Mouse (Mus musculus) cerebellum, adult 2 months (tissue): ENCODE results near the gene Dnajc11. TPM values are rescaled to one million over a fixed set of nuclear protein-coding genes. Genes with fewer than 3 reads are reported as not detected.
A peak's percentile ranks its signal among the peaks of the same experiment; 100 is the strongest.

Source experiments
- DNase-seq, 2 experiments: peaks; one replicate each; pipeline ENCODE4 v3.0.0; 2021
- H3K27ac ChIP-seq: fragments of 200-500 bp; 2 replicates; pipeline ENCODE4 v1.5.1; 2012; ENCODE audit warnings: low read length, control low read depth, inconsistent platforms; ENCODE audit not compliant: insufficient read depth
- H3K27me3 ChIP-seq: fragments of 200-500 bp; 2 replicates; pipeline ENCODE4 v1.6.1; 2012; ENCODE audit warnings: inconsistent platforms, mild to moderate bottlenecking, low read length, moderate library complexity; ENCODE audit not compliant: control insufficient read depth, insufficient read depth
- H3K4me1 ChIP-seq: fragments of 200-500 bp; 2 replicates; pipeline ENCODE4 v1.6.1; 2011; ENCODE audit warnings: low read length; ENCODE audit not compliant: control insufficient read depth, insufficient read depth
- H3K4me3 ChIP-seq: fragments of 200-500 bp; replicated peaks from 2 replicates; pipeline ENCODE3; 2011; ENCODE audit warnings: mild to moderate bottlenecking, low read depth, low read length, control low read depth; ENCODE audit not compliant: insufficient read depth
- CTCF ChIP-seq: fragments of 200-500 bp; IDR thresholded peaks from 2 replicates; pipeline ENCODE4 v1.5.1; 2011; ENCODE audit warnings: low read depth, mild to moderate bottlenecking, control low read depth, low read length, moderate library complexity, borderline replicate concordance; ENCODE audit not compliant: insufficient read depth
- POLR2A ChIP-seq: fragments of 200-500 bp; IDR thresholded peaks from 2 replicates; pipeline ENCODE4 v1.6.1; 2011; ENCODE audit warnings: low read length, control low read depth, borderline replicate concordance; ENCODE audit not compliant: insufficient read depth
- WGBS: fragments of 180-500 bp; shearing (Covaris S2); methylation state at CpG from one replicate; pipeline ENCODE4 v1.1.7; 2018; 5-methylcytosine and 5-hydroxymethylcytosine counted together
- polyA plus RNA-seq: library from polyadenylated mRNA; depleted of rRNA; stranded (reverse); fragments of >200 nt; gene quantifications from 2 replicates; pipeline ENCODE4 v1.2.3, GENCODE M21; 2012

Gene Dnajc11
- polyA plus RNA-seq, 1 experiment: 77.0 TPM

GRCm38 (mm10) chr4:151968204-151968921, 34.9 kb downstream of the Dnajc11 start:
- H3K27ac ChIP-seq: no peak overlapping the region
- H3K4me3 ChIP-seq: no peak overlapping the region
- H3K4me1 ChIP-seq: no peaks in the 10 kb centered on the region
- H3K27me3 ChIP-seq: no peaks in the 10 kb centered on the region
- no peak for DNase-seq
- WGBS: 91% methylated on average over 26 of the region's 26 CpGs
- TF ChIP-seq POLR2A: no peak

- H3K4me1 ChIP-seq: no peaks in the 10 kb centered on the region; the same call in 1 of the 2 replicates
- DNase-seq: no peak
- TF ChIP-seq POLR2A: no peak
- peak; percentile 69 for TF ChIP-seq CTCF
- 49% methylated on average over 10 of the region's 10 CpGs for WGBS
- no peak overlapping the region for H3K4me3 ChIP-seq
- H3K27me3 ChIP-seq: no peaks in the 10 kb centered on the region
- H3K27ac ChIP-seq: no peak overlapping the region
These were observed 38.9 kb downstream of the Dnajc11 start for GRCm38 (mm10) chr4:151972221-151972967.

- Histone ChIP-seq H3K27me3 (no peaks in the 10 kb centered on the region), H3K27ac (no peak overlapping the region), H3K4me3 (no peak overlapping the region), H3K4me1 (peaks cover 3% of the 10 kb centered on the region; the same call in 1 of the 2 replicates)
- no peak for DNase-seq
- 95% methylated on average over 3 of the region's 3 CpGs for WGBS
- no peak for TF ChIP-seq POLR2A
- peak; percentile 27; the same call in 1 of the 2 replicates for TF ChIP-seq CTCF
These were observed 42.0 kb downstream of the Dnajc11 start for GRCm38 (mm10) chr4:151975441-151975840.

- DNase-seq: peak; percentile 77 to 89
- H3K4me3 ChIP-seq: no peak overlapping the region
- TF ChIP-seq POLR2A (no peak), CTCF (peak; percentile 90)
- 25% methylated on average over 10 of the region's 10 CpGs for WGBS
- peaks cover 8% of the 10 kb centered on the region; the same call in 1 of the 2 replicates for H3K4me1 ChIP-seq
- H3K27me3 ChIP-seq: no peaks in the 10 kb centered on the region
- no peak overlapping the region for H3K27ac ChIP-seq
These were observed 44.3 kb downstream of the Dnajc11 start for GRCm38 (mm10) chr4:151977748-151978147.

GRCm38 (mm10) chr4:151980699-151981098, 47.2 kb downstream of the Dnajc11 start:
- Histone ChIP-seq H3K27me3 (no peaks in the 10 kb centered on the region), H3K4me3 (no peak overlapping the region), H3K27ac (no peak overlapping the region), H3K4me1 (peaks cover 12% of the 10 kb centered on the region)
- 68% methylated on average over 8 of the region's 8 CpGs for WGBS
- DNase-seq: no peak
- TF ChIP-seq CTCF (peak; percentile 16; the same call in 1 of the 2 replicates), POLR2A (no peak)

GRCm38 (mm10) chr4:151981363-151981762, 47.9 kb downstream of the Dnajc11 start:
- Histone ChIP-seq H3K27me3 (no peaks in the 10 kb centered on the region), H3K27ac (no peak overlapping the region), H3K4me3 (no peak overlapping the region), H3K4me1 (peaks cover 18% of the 10 kb centered on the region)
- TF ChIP-seq POLR2A (no peak), CTCF (peak; percentile 99)
- WGBS: 3% methylated on average over 5 of the region's 5 CpGs
- peak; percentile 80 to 89 for DNase-seq

GRCm38 (mm10) chr4:151983043-151983442, 49.6 kb downstream of the Dnajc11 start:
- TF ChIP-seq POLR2A (no peak), CTCF (no peak)
- 61% methylated on average over 17 of the region's 17 CpGs for WGBS
- no peak overlapping the region for H3K27ac ChIP-seq

More at GRCm38 (mm10) chr4:151983043-151983442, 49.6 kb downstream of the Dnajc11 start:
- H3K4me1 ChIP-seq: peaks cover 23% of the 10 kb centered on the region
- no peak for DNase-seq
- H3K4me3 ChIP-seq: no peak overlapping the region
- no peaks in the 10 kb centered on the region for H3K27me3 ChIP-seq
